Mouse (Mus musculus) T-helper 1 cell (primary cell): ENCODE results near the gene Rtn4.
"Not testable (repeated sequence)": the region's sequence is repeated elsewhere in the genome, so short reads cannot be mapped to it uniquely, and the experiment has no call there.

Experiments
- in situ Hi-C: fragments of 300-600 bp; cut with MboI, MseI; formaldehyde crosslinking; loops from one replicate; pipeline ENCODE4 v1.15.1; 2025; ENCODE audit warnings: high pct_unique_total_duplicates

The Rtn4 gene

GRCm38 (mm10) chr11:29709512-29709911 lies 16.8 kb downstream of the Rtn4 start:
- in situ Hi-C loops, result no loop called here

- in situ Hi-C loops, result loop anchor here (5.0 kb wide), 1 partner anchor 173 kb away; no protein-coding TSS in a partner anchor
Measured at GRCm38 (mm10) chr11:29714114-29714513, 21.4 kb downstream of the Rtn4 start.

- in situ Hi-C loops, result loop anchor here (5.0 kb wide), 1 partner anchor 173 kb away; no protein-coding TSS in a partner anchor
Measured at GRCm38 (mm10) chr11:29714789-29715188, 22.0 kb downstream of the Rtn4 start.

GRCm38 (mm10) chr11:29715499-29715898 lies 22.8 kb downstream of the Rtn4 start:
- in situ Hi-C loops, result no loop called here

- in situ Hi-C loops, result no loop called here
Measured at GRCm38 (mm10) chr11:29718541-29718940, 25.8 kb downstream of the Rtn4 start.

GRCm38 (mm10) chr11:29719597-29719996 lies 26.9 kb downstream of the Rtn4 start:
- in situ Hi-C loops, result no loop called here

GRCm38 (mm10) chr11:29724213-29724612 lies 31.5 kb downstream of the Rtn4 start:
- in situ Hi-C loops, result no loop called here

- in situ Hi-C loops, result no loop called here
Measured at GRCm38 (mm10) chr11:29725167-29725566, 32.4 kb downstream of the Rtn4 start.

GRCm38 (mm10) chr11:29725610-29726009 lies 32.9 kb downstream of the Rtn4 start:
- in situ Hi-C loops, result no loop called here

GRCm38 (mm10) chr11:29727901-29728300 lies 35.2 kb downstream of the Rtn4 start:
- in situ Hi-C loops, result no loop called here

GRCm38 (mm10) chr11:29739752-29740151 lies 47.0 kb downstream of the Rtn4 start:
- in situ Hi-C loops, result no loop called here

- in situ Hi-C loops, result no loop called here
Measured at GRCm38 (mm10) chr11:29744760-29745430, 52.1 kb downstream of the Rtn4 start.

- in situ Hi-C loops, result no loop called here
Measured at GRCm38 (mm10) chr11:29745513-29745912, 52.8 kb downstream of the Rtn4 start.

- in situ Hi-C loops, result no loop called here
Measured at GRCm38 (mm10) chr11:29746203-29746602, 53.5 kb downstream of the Rtn4 start.

- in situ Hi-C loops, result no loop called here
Measured at GRCm38 (mm10) chr11:29747365-29747764, 54.6 kb downstream of the Rtn4 start.

- in situ Hi-C loops, result no loop called here
Measured at GRCm38 (mm10) chr11:29747881-29748280, 55.1 kb downstream of the Rtn4 start.

- in situ Hi-C loops, result no loop called here
Measured at GRCm38 (mm10) chr11:29748750-29749467, 56.2 kb downstream of the Rtn4 start.

GRCm38 (mm10) chr11:29749468-29749829 lies 56.7 kb downstream of the Rtn4 start:
- in situ Hi-C loops, result no loop called here

- in situ Hi-C loops, result no loop called here
Measured at GRCm38 (mm10) chr11:29751013-29751412, 58.3 kb downstream of the Rtn4 start.

- in situ Hi-C loops, result no loop called here
Measured at GRCm38 (mm10) chr11:29751648-29752611, 59.2 kb downstream of the Rtn4 start.

- in situ Hi-C loops, result not testable (repeated sequence)
Measured at GRCm38 (mm10) chr11:29756007-29756406, 63.3 kb downstream of the Rtn4 start.

GRCm38 (mm10) chr11:29758617-29759016 lies 65.9 kb downstream of the Rtn4 start:
- in situ Hi-C loops, result no loop called here
